Mouse (Mus musculus): ENCODE data around the gene Prune2.

GRCm38 (mm10) chr19:17078643-17079316 is 122.9 kb downstream of the Prune2 start:
- no peak for TF ChIP-seq POLR2A (IDR thresholded peaks at IDR 0.05; ENCODE audit: insufficient read depth, low read length)
- TF ChIP-seq CTCF (IDR thresholded peaks at IDR 0.05; ENCODE audit: low read depth, low read length) = no peak
- TF ChIP-seq EP300 (IDR thresholded peaks at IDR 0.05; ENCODE audit: insufficient read depth, low read depth, low read length) = peak; percentile 54; the same call in 1 of the 2 replicates
